Mouse (Mus musculus): Measurements from ENCODE around the gene Rbms2. TPM values are rescaled to one million over a fixed set of nuclear protein-coding genes. Genes with fewer than 3 reads are reported as not detected.

Gene Rbms2
- 32.3 TPM for polyA plus RNA-seq (2017; shearing (Covaris generic))

GRCm38 (mm10) chr10:128179989-128180388 is at the start of gene Rbms2:
Rbms2 (minus strand) TSS chr10:128180297.

GRCm38 (mm10) chr10:128225538-128225937 is 45.4 kb upstream of the Rbms2 start, which contains the start of gene Mip:
Mip (plus strand) TSS chr10:128225838.

DNA sequence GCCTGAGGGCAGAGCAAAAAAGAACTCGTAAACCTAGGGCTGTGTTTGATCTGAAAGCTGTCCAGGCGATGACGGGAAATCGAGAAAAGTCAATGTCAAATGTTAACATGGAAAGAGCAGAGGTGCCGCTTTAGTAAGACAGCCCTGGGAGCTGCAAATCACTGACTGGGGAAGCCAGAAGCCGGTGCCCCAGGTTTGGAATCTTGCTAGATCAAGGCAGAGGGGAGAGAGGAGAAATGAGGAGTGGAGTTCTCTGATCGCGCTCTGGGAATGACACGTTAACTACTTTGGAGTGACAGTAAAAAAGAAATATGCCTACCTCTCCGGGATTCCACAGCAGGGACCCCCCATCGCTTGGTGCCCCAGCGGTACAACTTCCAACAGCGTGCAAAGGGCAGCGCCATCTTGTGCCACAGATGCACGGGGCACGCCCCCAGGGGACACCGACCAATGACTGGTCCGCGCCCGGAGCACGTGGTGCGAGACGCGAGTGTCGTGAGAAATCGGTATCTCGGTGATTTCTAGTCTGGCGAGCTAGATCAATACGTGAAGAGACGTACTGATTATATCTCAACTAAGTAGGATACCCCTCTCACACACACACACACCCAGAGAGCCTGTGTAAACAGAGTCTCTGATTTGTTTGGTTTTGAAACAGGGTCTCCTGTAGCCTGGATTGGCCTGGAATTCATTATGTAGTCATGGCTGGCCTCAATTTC is 31.5 kb upstream of the Rbms2 start, which contains the start of gene Spryd4:
Gene Spryd4 (minus strand): TSS at position 418 of the 719 bp plus-strand sequence.

DNA sequence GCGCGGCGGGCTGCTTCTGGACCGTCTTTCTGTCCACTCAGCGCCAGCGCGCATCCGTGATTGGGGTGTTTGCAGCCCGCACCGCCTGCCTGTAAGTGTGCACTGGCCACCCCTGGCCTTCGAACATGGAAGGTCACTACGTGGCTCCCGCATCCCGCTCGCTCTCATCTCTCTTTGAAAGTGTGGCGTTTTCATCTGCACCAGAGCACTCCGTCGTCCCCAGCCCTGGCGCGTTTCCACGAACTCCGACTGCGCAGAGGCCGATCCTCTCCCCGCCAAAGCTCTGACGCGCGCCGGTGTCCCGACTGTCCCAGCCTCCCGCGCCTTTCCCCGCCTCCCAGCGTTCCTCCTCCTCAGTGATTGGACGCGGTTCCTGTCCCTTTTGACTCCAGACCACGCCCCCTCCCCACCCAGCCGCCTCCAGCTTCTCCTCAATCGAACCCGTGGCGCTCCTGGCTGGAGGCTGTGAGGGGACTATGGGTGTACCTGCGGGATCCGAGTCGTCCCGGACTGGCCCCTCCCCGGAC is 14.0 kb upstream of the Rbms2 start, which contains the start of gene Gls2:
Gene Gls2 (plus strand): TSS at position 434 of the 527 bp plus-strand sequence.

DNA sequence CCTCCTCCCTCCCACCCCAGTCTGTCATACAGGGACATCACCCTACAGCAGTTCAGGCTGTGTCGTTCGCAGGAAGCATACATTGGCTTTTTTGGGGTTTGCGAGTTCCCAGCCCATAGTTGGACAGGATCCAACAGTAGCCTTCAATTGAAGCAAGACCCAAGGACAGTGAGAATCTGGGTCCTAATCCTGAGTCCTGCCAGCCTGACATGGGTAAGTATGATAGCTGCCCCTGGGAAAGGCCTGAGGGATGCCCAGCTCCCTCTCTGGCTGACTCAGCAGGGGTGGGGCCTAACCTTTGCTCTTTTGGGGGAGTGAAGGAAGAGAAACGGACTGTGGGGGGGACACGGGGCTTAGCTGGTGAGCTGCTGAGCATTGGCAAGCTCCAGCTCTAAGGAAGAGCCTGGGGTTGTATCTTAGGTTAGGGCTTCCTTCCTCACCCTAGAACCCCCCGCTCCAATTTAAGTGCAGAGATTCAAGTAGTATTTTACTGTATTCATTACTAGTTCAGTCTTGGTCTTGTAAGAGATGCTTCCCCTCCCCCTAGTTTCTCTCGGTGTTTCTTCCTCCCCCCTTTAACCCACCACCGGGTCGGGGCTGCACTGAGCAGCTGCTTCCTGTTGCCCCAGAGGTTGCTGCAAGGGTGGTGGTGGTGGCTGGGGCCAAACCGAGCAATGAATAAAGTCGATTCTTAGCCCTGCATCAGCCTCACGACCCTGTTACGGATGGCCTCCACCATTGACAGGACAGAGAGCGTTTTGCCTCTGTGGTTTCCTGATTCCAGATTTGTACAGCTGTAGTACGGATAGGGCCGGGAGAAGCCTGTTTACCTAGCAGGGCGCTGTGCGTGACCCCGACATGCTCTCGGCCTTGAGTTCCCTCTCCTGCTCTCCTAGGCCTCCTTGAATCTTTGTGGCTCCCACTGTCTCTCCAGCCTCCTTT is 88.3 kb downstream of the Rbms2 start, which contains the start of gene Baz2a:
Gene Baz2a (plus strand): TSS at position 14 of the 942 bp plus-strand sequence.

DNA sequence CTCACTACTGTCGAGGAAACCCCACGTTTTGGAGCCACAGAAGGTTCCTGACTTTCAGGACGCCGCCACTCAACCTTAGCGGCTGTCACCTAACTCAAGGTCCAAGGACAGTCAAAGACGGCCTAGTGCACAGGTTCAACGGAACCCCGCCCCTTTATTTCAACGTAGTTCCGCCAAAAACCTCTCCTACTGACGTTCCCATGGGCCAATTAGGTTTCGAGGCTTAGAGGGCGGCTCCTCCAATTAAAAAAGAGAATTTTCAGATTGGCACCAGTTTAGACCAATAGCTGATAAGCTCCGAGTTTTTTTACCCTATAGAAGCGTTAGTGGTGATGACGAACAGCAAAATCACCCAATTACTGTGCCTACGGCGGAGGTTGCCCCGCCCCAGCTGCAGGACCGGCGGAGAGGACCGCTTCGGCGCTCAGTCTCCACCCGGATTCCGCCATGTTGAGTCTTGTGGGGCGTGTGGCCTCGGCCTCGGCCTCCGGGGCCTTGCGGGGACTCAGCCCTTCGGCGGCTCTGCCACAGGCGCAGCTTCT is 97.1 kb downstream of the Rbms2 start, which contains the start of gene Atp5b:
Gene Atp5b (plus strand): TSS at position 394 of the 542 bp plus-strand sequence.

Other genes starting within 250 kb of the Rbms2 start
- gene Hsd17b6, start 172.7 kb downstream of the Rbms2 start, polyA plus RNA-seq (2017; shearing (Covaris generic)): not detected
- gene Prim1, start 165.1 kb downstream of the Rbms2 start, polyA plus RNA-seq (2017; shearing (Covaris generic)): 12.5 TPM
- gene Naca, start 144.7 kb downstream of the Rbms2 start, polyA plus RNA-seq (2017; shearing (Covaris generic)): 434 TPM
- gene Ptges3, start 121.3 kb downstream of the Rbms2 start, polyA plus RNA-seq (2017; shearing (Covaris generic)): 208 TPM
- gene Atp5b, start 97.0 kb downstream of the Rbms2 start, polyA plus RNA-seq (2017; shearing (Covaris generic)): 1,081 TPM
- 57.3 TPM for gene Baz2a, start 88.7 kb downstream of the Rbms2 start, polyA plus RNA-seq (2017; shearing (Covaris generic))
- gene Gls2, start 14.2 kb upstream of the Rbms2 start, polyA plus RNA-seq (2017; shearing (Covaris generic)): 4.7 TPM
- 13.5 TPM for gene Spryd4, start 31.5 kb upstream of the Rbms2 start, polyA plus RNA-seq (2017; shearing (Covaris generic))
- not detected for gene Mip, start 45.5 kb upstream of the Rbms2 start, polyA plus RNA-seq (2017; shearing (Covaris generic))
- gene Timeless, start 51.8 kb upstream of the Rbms2 start, polyA plus RNA-seq (2017; shearing (Covaris generic)): 8.9 TPM
- not detected for gene Apon, start 73.8 kb upstream of the Rbms2 start, polyA plus RNA-seq (2017; shearing (Covaris generic))
- gene Apof, start 88.4 kb upstream of the Rbms2 start, polyA plus RNA-seq (2017; shearing (Covaris generic)): not detected
- gene Stat2, start 90.3 kb upstream of the Rbms2 start, polyA plus RNA-seq (2017; shearing (Covaris generic)): 34.0 TPM
- not detected for gene Il23a, start 118.5 kb upstream of the Rbms2 start, polyA plus RNA-seq (2017; shearing (Covaris generic))
- gene Pan2, start 123.0 kb upstream of the Rbms2 start, polyA plus RNA-seq (2017; shearing (Covaris generic)): 38.5 TPM
- gene Cnpy2, start 142.2 kb upstream of the Rbms2 start, polyA plus RNA-seq (2017; shearing (Covaris generic)): 20.3 TPM
- gene Cs, start 157.4 kb upstream of the Rbms2 start, polyA plus RNA-seq (2017; shearing (Covaris generic)): 107 TPM
- gene Coq10a, start 188.7 kb upstream of the Rbms2 start, polyA plus RNA-seq (2017; shearing (Covaris generic)): 24.7 TPM
- 6.6 TPM for gene Ankrd52, start 196.8 kb upstream of the Rbms2 start, polyA plus RNA-seq (2017; shearing (Covaris generic))
- gene Slc39a5, start 220.9 kb upstream of the Rbms2 start, polyA plus RNA-seq (2017; shearing (Covaris generic)): not detected
- gene Nabp2, start 231.2 kb upstream of the Rbms2 start, polyA plus RNA-seq (2017; shearing (Covaris generic)): 47.4 TPM
- gene Rnf41, start 231.4 kb upstream of the Rbms2 start, polyA plus RNA-seq (2017; shearing (Covaris generic)): 24.5 TPM

Data from effector memory CD4-positive, alpha-beta T cell, adult 5 months (primary cell).